Mouse (Mus musculus): ENCODE data around the gene Casp9. TPM values are rescaled to one million over a fixed set of nuclear protein-coding genes. Genes with fewer than 3 reads are reported as not detected.

Casp9 gene
- polyA plus RNA-seq, 1 experiment from 2014 or later, result 14.9 TPM

- WGBS, result 97% methylated on average over 8 of the region's 8 CpGs
- Histone ChIP-seq H3K9me3 (no peaks in the 10 kb centered on the region), H3K4me3 (no peak overlapping the region), H3K9ac (replicated peaks) (no peak overlapping the region), H3K4me2 (replicated peaks) (no peak overlapping the region), H3K36me3 (peaks cover 60% of the 10 kb centered on the region), H3K27me3 (no peaks in the 10 kb centered on the region), H3K4me1 (no peaks in the 10 kb centered on the region), H3K27ac (replicated peaks) (no peak overlapping the region)
- ATAC-seq (replicated peaks), result no peak
Observed at GRCm38 (mm10) chr4:141805886-141806285, 12.5 kb downstream of the Casp9 start.

GRCm38 (mm10) chr4:141809850-141810464, 16.5 kb downstream of the Casp9 start:
- H3K4me3 ChIP-seq, result no peak overlapping the region
- H3K9me3 ChIP-seq, result no peaks in the 10 kb centered on the region
- ATAC-seq (replicated peaks), result no peak
- no peaks in the 10 kb centered on the region for H3K27me3 ChIP-seq
- H3K36me3 ChIP-seq, result peaks cover 63% of the 10 kb centered on the region
- H3K9ac ChIP-seq (replicated peaks), result no peak overlapping the region
- no peak overlapping the region for H3K4me2 ChIP-seq (replicated peaks)
- H3K27ac ChIP-seq (replicated peaks), result 0 out of 2 replicates have a peak overlapping the region, but pooled peaks have one; percentile 19
- H3K4me1 ChIP-seq, result no peaks in the 10 kb centered on the region
- 75% methylated on average over 8 of the region's 8 CpGs for WGBS

- Histone ChIP-seq H3K4me3 (no peak overlapping the region), H3K36me3 (peaks cover 53% of the 10 kb centered on the region)
Observed at GRCm38 (mm10) chr4:141810975-141811374, 17.6 kb downstream of the Casp9 start.

DNA sequence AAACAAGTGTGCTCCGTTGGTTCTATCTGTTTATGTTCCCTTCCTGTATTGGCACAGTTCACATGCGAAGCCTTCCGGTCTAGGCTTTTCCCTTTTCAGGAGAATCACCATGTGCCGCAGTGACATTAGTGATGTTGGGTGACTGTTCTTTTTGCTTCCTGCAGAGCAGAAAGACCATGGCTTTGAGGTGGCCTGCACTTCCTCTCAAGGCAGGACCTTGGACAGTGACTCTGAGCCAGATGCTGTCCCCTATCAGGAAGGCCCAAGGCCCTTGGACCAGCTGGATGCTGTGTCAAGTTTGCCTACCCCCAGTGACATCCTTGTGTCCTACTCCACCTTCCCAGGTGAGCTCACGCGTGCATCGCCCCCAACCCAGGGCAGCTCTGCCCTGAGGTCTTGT, 18.0 kb downstream of the Casp9 start:
- peaks cover 49% of the 10 kb centered on the region for H3K36me3 ChIP-seq
- no peaks in the 10 kb centered on the region for H3K9me3 ChIP-seq
- H3K9ac ChIP-seq (replicated peaks), result no peak overlapping the region
- no peaks in the 10 kb centered on the region for H3K27me3 ChIP-seq
- WGBS, result 98% methylated on average over 7 of the region's 7 CpGs
- H3K4me3 ChIP-seq, result no peak overlapping the region
- H3K27ac ChIP-seq (replicated peaks), result no peak overlapping the region
- no peaks in the 10 kb centered on the region for H3K4me1 ChIP-seq
- ATAC-seq (replicated peaks), result no peak
- no peak overlapping the region for H3K4me2 ChIP-seq (replicated peaks)

More at GRCm38 (mm10) chr4:141810975-141811374, 17.6 kb downstream of the Casp9 start:
- H3K27me3 ChIP-seq, result no peaks in the 10 kb centered on the region
- ATAC-seq (replicated peaks), result no peak
- no peaks in the 10 kb centered on the region for H3K9me3 ChIP-seq
- H3K27ac ChIP-seq (replicated peaks), result no peak overlapping the region
- H3K4me1 ChIP-seq, result no peaks in the 10 kb centered on the region
- H3K4me2 ChIP-seq (replicated peaks), result no peak overlapping the region
- no peak overlapping the region for H3K9ac ChIP-seq (replicated peaks)
- 97% methylated on average over 2 of the region's 2 CpGs for WGBS

GRCm38 (mm10) chr4:141816267-141816666, 22.9 kb downstream of the Casp9 start:
- H3K9ac ChIP-seq (replicated peaks), result no peak overlapping the region
- H3K36me3 ChIP-seq, result peaks cover 16% of the 10 kb centered on the region
- H3K4me3 ChIP-seq, result no peak overlapping the region
- no peak for ATAC-seq (replicated peaks)
- no peaks in the 10 kb centered on the region for H3K27me3 ChIP-seq
- no peak overlapping the region for H3K4me2 ChIP-seq (replicated peaks)
- no peak overlapping the region for H3K27ac ChIP-seq (replicated peaks)
- H3K4me1 ChIP-seq, result no peaks in the 10 kb centered on the region
- H3K9me3 ChIP-seq, result no peaks in the 10 kb centered on the region
- 81% methylated on average over 7 of the region's 7 CpGs for WGBS

DNA sequence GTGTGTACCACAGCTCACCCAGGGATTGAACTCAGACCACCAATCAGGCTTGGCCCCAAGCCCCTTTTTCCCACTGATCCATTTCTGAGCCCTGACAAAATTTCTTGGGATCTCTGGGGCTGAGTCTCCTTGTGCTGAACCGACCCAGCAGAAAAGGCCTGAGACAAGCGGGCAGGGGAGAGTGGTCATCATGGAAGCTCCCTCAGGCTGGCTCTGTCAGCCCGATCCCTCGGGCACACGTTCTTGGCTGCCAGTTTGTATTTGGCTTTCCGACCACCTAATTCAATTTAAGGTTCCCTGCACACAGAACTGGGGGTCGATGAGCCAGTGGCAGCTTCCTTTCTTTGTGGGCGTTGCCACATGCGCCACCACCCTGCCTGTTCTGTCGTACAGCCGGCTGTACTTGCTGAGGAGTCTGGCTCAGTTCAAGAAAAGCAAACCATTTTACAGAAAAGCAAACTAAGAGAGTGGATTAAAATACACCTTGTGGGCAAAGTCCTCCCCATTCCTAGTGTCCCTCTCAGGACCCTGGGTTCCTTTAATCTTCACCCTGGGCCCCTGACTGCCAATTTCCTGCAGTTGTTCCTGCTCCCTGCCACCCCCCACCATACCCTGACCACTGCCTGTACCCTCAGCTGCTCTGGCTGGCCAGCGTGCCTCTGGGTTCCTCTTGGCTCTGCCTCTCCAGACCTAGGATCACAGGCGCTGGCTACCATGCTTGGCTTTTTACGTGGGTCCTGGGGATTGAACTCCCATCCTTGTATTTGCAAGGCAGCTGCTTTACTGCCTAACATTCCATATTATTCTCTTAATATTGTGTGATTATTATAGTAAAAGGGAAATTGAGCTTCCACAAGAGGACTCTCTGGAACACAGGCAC, 23.6 kb downstream of the Casp9 start:
- no peak for ATAC-seq (replicated peaks)
- Histone ChIP-seq H3K9ac (replicated peaks) (no peak overlapping the region), H3K27ac (replicated peaks) (no peak overlapping the region), H3K9me3 (no peaks in the 10 kb centered on the region), H3K27me3 (no peaks in the 10 kb centered on the region), H3K4me3 (no peak overlapping the region), H3K4me2 (replicated peaks) (no peak overlapping the region), H3K36me3 (peaks cover 9% of the 10 kb centered on the region; the same call in 1 of the 2 replicates), H3K4me1 (no peaks in the 10 kb centered on the region)
- 51% methylated on average over 14 of the region's 14 CpGs for WGBS

- H3K9me3 ChIP-seq, result no peaks in the 10 kb centered on the region
- H3K4me2 ChIP-seq (replicated peaks), result no peak overlapping the region
- no peaks in the 10 kb centered on the region for H3K4me1 ChIP-seq
- no peak overlapping the region for H3K27ac ChIP-seq (replicated peaks)
- H3K4me3 ChIP-seq, result no peak overlapping the region
- no peak for ATAC-seq (replicated peaks)
- no peak overlapping the region for H3K9ac ChIP-seq (replicated peaks)
- H3K36me3 ChIP-seq, result 0 out of 2 replicates have a peak, but pooled peaks cover 5% of the 10 kb centered on the region
- no peaks in the 10 kb centered on the region for H3K27me3 ChIP-seq
- 50% methylated on average over 10 of the region's 10 CpGs for WGBS
Observed at GRCm38 (mm10) chr4:141817706-141818105, 24.3 kb downstream of the Casp9 start.

DNA sequence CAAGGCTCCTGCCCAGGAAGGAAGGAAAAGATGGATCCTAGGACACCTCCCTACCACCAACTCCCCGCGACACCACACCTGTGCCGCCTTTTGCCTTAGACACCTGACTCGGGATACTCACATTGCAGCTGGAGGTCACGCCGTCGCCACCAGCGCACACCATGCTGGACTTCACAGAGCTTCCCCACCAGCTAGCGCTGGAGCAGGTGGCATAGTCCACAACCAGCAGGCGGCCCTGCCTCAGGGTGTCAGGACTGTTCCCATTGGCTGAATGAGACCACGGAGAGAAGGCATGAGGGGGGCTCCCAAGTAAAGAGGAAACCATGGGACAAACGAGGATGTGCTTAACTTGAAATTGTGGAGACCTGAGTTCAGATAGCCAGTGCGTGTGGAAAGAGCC, 25.4 kb downstream of the Casp9 start:
- no peaks in the 10 kb centered on the region for H3K4me1 ChIP-seq
- H3K36me3 ChIP-seq, result 0 out of 2 replicates have a peak, but pooled peaks cover 2% of the 10 kb centered on the region
- H3K9me3 ChIP-seq, result no peaks in the 10 kb centered on the region
- 91% methylated on average over 13 of the region's 13 CpGs for WGBS
- H3K27me3 ChIP-seq, result no peaks in the 10 kb centered on the region
- ATAC-seq (replicated peaks), result no peak
- no peak overlapping the region for H3K4me3 ChIP-seq
- no peak overlapping the region for H3K9ac ChIP-seq (replicated peaks)
- no peak overlapping the region for H3K27ac ChIP-seq (replicated peaks)
- no peak overlapping the region for H3K4me2 ChIP-seq (replicated peaks)

GRCm38 (mm10) chr4:141819316-141819715, 25.9 kb downstream of the Casp9 start:
- H3K9me3 ChIP-seq, result no peaks in the 10 kb centered on the region
- no peaks in the 10 kb centered on the region for H3K4me1 ChIP-seq
- 94% methylated on average over 7 of the region's 7 CpGs for WGBS
- no peak overlapping the region for H3K4me3 ChIP-seq
- H3K27me3 ChIP-seq, result no peaks in the 10 kb centered on the region
- no peak overlapping the region for H3K9ac ChIP-seq (replicated peaks)
- ATAC-seq (replicated peaks), result no peak
- no peaks in the 10 kb centered on the region for H3K36me3 ChIP-seq
- no peak overlapping the region for H3K27ac ChIP-seq (replicated peaks)
- no peak overlapping the region for H3K4me2 ChIP-seq (replicated peaks)

DNA sequence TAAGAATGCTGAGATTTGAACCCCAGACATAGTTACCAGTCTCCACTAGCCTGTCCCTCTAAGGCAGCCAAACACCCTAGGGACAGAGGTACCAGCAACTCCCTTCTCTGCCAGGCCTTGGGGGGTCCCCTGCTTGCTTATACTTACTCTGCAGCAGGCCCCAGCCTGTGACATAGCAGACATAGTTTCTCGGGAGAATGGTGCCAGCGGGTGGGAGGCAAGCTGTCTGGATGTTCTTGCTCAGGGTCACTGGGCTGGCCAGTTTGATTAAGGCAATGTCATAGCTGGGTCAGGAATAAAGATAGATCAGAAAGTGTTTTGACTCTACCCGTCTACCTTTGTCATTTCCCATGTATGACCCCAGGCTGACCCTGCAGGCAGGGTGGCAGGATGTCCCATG, 27.8 kb downstream of the Casp9 start:
- WGBS, result 85% methylated on average over 3 of the region's 3 CpGs
- Histone ChIP-seq H3K9me3 (no peaks in the 10 kb centered on the region), H3K9ac (replicated peaks) (no peak overlapping the region), H3K27ac (replicated peaks) (no peak overlapping the region), H3K4me2 (replicated peaks) (no peak overlapping the region), H3K36me3 (no peaks in the 10 kb centered on the region), H3K4me3 (no peak overlapping the region), H3K4me1 (no peaks in the 10 kb centered on the region), H3K27me3 (no peaks in the 10 kb centered on the region)
- ATAC-seq (replicated peaks), result no peak

DNA sequence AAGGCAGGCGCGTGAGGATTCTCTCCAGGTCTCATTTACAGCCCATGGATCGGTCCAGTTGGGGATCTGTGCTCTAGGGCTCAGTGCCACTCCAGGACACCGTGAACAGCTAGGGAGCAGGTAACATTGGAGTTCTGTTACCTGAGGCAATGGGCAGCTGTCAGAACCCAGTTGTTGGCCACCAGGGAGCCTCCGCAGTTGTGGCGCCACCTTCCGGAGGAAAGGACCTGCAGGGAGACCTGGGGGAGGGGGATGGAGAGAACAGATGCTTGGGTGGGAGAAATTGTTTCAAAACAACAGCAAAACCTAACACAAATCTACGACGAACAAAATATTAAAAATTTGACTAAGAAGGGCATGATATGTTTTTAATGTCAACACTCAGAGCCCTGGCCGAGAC, 28.7 kb downstream of the Casp9 start:
- Histone ChIP-seq H3K9me3 (no peaks in the 10 kb centered on the region), H3K36me3 (no peaks in the 10 kb centered on the region), H3K27ac (replicated peaks) (no peak overlapping the region), H3K4me3 (no peak overlapping the region), H3K4me1 (no peaks in the 10 kb centered on the region), H3K27me3 (no peaks in the 10 kb centered on the region), H3K9ac (replicated peaks) (no peak overlapping the region), H3K4me2 (replicated peaks) (no peak overlapping the region)
- no peak for ATAC-seq (replicated peaks)
- 79% methylated on average over 10 of the region's 10 CpGs for WGBS

GRCm38 (mm10) chr4:141822979-141823378, 29.6 kb downstream of the Casp9 start:
- no peaks in the 10 kb centered on the region for H3K27me3 ChIP-seq
- H3K4me2 ChIP-seq (replicated peaks), result no peak overlapping the region
- no peaks in the 10 kb centered on the region for H3K4me1 ChIP-seq
- no peak overlapping the region for H3K9ac ChIP-seq (replicated peaks)
- no peaks in the 10 kb centered on the region for H3K9me3 ChIP-seq
- no peak overlapping the region for H3K27ac ChIP-seq (replicated peaks)
- no peak for ATAC-seq (replicated peaks)
- WGBS, result 69% methylated on average over 3 of the region's 3 CpGs
- no peak overlapping the region for H3K4me3 ChIP-seq
- H3K36me3 ChIP-seq, result no peaks in the 10 kb centered on the region

Data from forebrain, embryonic 15.5 days (tissue).